Mouse (Mus musculus) liver, postnatal 0 days (tissue): ENCODE data around the gene Psmd3.
"Not testable (repeated sequence)": the region's sequence is repeated elsewhere in the genome, so short reads cannot be mapped to it uniquely, and the experiment has no call there.

Experiments used
- CTCF ChIP-seq: sonication (generic); IDR thresholded peaks from 2 replicates; pipeline ENCODE4 v1.5.1; 2016; ENCODE audit warnings: antibody characterized with exemption, low read depth
- EP300 ChIP-seq: IDR thresholded peaks from 2 replicates; pipeline ENCODE4 v1.6.1; 2016; ENCODE audit warnings: antibody characterized with exemption, low read depth, mild to moderate bottlenecking

- TF ChIP-seq CTCF, result peak; percentile 76
- TF ChIP-seq EP300, result not testable (repeated sequence)
Measured at GRCm38 (mm10) chr11:98673136-98673535, 9.2 kb upstream of the Psmd3 start.
